Mouse (Mus musculus) liver, embryonic 15.5 days (tissue): ENCODE results near the gene Hcfc1r1. TPM values are rescaled to one million over a fixed set of nuclear protein-coding genes. Genes with fewer than 3 reads are reported as not detected.
A peak's percentile ranks its signal among the peaks of the same experiment; 100 is the strongest.

Experiments
- ATAC-seq: fragments of 200-750 bp; cut with Nextera tagmentation; 2 replicates; pipeline ENCODE4 v1.8.0; 2017; ENCODE audit warnings: moderate number of reproducible peaks, mild to moderate bottlenecking, moderate library complexity; ENCODE audit not compliant: insufficient read depth
- H3K27ac ChIP-seq: fragments of 300-500 bp; sonication (generic); replicated peaks from 2 replicates; pipeline ENCODE4 v1.5.1; 2015; ENCODE audit warnings: mild to moderate bottlenecking, inconsistent platforms
- H3K27me3 ChIP-seq: fragments of 300-500 bp; sonication (generic); 2 replicates; pipeline ENCODE4 v1.6.1; 2015; ENCODE audit warnings: mild to moderate bottlenecking, inconsistent platforms
- H3K36me3 ChIP-seq: fragments of 300-500 bp; sonication (generic); replicated peaks from 2 replicates; pipeline ENCODE4 v1.6.1; 2015; ENCODE audit warnings: moderate library complexity, mild to moderate bottlenecking, inconsistent platforms
- H3K4me1 ChIP-seq: fragments of 300-500 bp; sonication (generic); replicated peaks from 2 replicates; pipeline ENCODE4 v1.6.1; 2015; ENCODE audit warnings: inconsistent platforms
- H3K4me2 ChIP-seq: fragments of 300-500 bp; sonication (generic); 2 replicates; pipeline ENCODE4 v1.6.1; 2015; ENCODE audit warnings: moderate library complexity, mild to moderate bottlenecking, inconsistent platforms
- H3K4me3 ChIP-seq: fragments of 300-500 bp; sonication (generic); replicated peaks from 2 replicates; pipeline ENCODE4 v1.5.1; 2015; ENCODE audit warnings: mild to moderate bottlenecking, inconsistent platforms
- H3K9ac ChIP-seq: fragments of 300-500 bp; sonication (generic); 2 replicates; pipeline ENCODE4 v1.6.1; 2015; ENCODE audit warnings: moderate library complexity, mild to moderate bottlenecking, inconsistent platforms
- H3K9me3 ChIP-seq: fragments of 300-500 bp; sonication (generic); replicated peaks from 2 replicates; pipeline ENCODE4 v1.6.1; 2016; ENCODE audit warnings: inconsistent platforms
- WGBS: fragments of 180-500 bp; shearing (Covaris S2); methylation state at CpG from one replicate; pipeline ENCODE4 v1.1.7; 2015; ENCODE audit warnings: mixed read lengths; ENCODE audit not compliant: insufficient replicate concordance; 5-methylcytosine and 5-hydroxymethylcytosine counted together
- polyA plus RNA-seq: library from polyadenylated mRNA; unstranded; fragments of >200 nt; fragmentation: Nextera tagmentation; extraction: Ambion mirVana; gene quantifications from 2 replicates; pipeline ENCODE4 v1.2.1, GENCODE M21; 2015

The Hcfc1r1 gene
- polyA plus RNA-seq, 1 experiment from 2014 or later, result 23.5 TPM

DNA sequence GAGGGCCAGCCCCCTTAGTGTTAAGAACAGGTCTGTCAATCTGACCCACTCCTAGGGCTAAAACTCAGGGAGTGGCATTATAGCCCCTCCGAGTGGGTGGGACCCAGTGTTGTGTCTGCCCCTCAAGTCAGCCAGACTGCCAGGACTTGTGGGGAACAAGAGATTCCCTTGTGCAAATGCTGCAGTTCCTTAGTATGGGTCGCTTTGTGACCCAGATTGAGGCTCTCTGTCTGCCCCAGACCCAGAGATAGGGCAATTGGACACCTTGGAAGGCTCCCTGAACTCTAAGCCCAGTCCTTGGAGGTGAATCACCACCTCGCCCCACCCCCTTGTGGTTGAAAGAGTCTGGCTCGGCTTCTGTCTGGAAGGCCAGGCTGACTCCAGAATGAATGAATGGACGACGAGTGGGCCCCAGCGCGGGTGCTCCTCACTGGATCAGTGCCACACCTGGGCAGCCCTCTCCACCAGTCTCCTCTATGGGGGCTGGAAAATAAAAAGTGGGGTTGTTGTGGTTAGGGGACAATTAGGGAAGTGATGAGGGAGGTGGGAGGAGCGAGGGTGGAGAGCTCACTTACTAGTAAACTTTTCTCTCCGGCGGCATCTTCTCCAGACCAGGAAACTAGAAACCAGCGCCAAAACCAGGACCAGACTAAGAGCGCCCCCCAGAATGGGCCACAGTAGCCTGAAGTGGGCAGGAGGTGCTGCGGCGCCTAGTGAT is 2.3 kb downstream of the Hcfc1r1 start:
- Histone ChIP-seq H3K27me3 (peaks cover 65% of the 10 kb centered on the region), H3K27ac (no peak overlapping the region), H3K9me3 (no peaks in the 10 kb centered on the region), H3K9ac (no peak overlapping the region), H3K36me3 (no peaks in the 10 kb centered on the region), H3K4me3 (peak overlapping the region; percentile 63), H3K4me1 (peaks cover 55% of the 10 kb centered on the region), H3K4me2 (peak overlapping the region; percentile 92)
- WGBS, result 13% methylated on average over 15 of the region's 15 CpGs
- ATAC-seq, result no peak

DNA sequence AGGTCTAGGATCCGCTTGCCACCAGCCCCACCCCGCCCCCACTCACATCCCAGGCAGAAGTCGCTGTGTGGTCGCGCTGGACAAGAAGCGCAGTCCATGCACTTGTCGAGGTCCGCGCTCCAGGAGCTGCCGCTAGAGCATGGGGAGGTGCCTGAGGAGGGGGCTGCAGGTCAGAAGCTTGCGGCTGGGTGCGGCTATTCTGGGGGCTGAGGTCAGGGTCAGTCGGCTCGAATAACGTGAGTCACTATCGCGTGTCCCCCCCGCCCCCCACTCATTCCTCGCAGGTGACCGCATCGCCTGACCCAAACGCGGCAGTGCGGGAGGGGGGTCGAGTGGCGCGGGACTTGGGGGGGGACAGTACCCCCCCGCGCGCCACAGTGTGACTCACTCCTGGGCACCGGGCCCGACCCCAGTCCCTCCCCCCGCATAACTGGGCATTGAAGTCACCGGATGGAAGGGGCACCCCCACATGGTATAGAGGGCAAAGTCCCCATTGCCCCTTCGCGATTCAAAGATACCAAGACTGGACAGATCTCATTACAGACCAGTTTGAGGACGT is 3.2 kb downstream of the Hcfc1r1 start:
- Histone ChIP-seq H3K27me3 (peaks cover 74% of the 10 kb centered on the region), H3K4me1 (peaks cover 55% of the 10 kb centered on the region), H3K9me3 (no peaks in the 10 kb centered on the region), H3K4me3 (peak overlapping the region; percentile 63), H3K27ac (no peak overlapping the region), H3K4me2 (peak overlapping the region; percentile 92), H3K9ac (peak overlapping the region; percentile 42; the same call in 1 of the 2 replicates), H3K36me3 (no peaks in the 10 kb centered on the region)
- ATAC-seq, result no peak
- under 1% methylated on average over 37 of the region's 37 CpGs for WGBS

DNA sequence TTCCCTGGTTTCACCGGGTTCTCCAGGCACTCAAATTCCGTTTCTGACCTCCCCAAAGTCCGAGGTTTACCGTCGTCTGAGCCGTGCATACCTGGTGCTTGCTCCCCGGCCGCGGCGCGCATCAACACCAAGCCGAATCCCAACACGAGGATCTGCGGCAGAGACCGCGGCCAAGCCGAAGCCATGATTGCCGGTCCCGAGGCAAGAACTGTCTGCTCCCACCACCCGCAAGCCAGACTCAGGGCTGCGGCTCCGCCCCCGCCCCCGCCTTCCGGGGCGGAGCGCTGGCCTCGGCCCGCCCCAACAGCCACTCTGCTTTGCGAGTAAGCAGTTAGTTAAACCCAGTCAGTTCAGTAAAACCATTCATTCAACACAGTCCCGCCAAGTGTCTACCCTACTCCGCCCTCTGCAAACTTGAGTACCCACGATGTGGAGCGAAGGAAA is 3.9 kb downstream of the Hcfc1r1 start, which contains the start of gene Tnfrsf12a:
Tnfrsf12a (minus strand) TSS at position 233 of the 444 bp plus-strand sequence.
- peak; percentile 20; the same call in 1 of the 2 replicates for ATAC-seq
- H3K27ac ChIP-seq, result no peak within 1 kb of the TSS

DNA sequence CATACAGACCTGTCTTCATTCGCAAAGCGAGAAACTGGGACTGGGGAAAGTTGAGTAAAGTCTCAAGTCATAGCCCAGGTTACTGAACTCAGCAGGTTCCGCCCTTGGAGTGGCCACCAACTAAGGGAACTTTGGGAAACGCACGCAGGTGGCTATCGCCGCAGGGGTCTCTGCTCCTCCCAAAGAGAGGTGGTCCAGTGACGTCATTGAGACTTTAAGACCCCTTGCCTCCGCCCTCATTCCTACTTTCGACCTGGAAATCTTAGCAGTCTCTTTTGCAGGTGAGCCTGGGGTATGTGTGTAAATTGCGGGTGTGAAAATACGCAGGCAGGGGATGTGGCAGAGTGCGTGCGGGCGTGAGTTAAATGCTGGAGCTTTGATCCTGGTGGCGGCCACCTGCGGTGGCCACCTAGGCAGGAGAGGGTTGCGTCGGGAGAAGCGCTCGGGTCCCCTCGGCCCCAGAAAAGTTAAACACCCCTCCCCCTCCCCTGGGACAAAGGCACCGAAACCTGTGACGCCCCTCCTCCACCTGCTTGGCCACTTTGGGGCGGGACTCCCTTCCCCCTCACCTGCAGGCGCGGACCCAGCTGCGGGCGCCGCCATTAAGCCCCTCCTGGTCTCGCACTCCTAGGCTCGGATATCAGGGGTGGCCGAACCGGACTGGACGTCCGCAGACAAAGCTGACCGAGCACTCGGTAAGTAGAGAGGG is 5.9 kb downstream of the Hcfc1r1 start, which contains the start of gene Cldn6:
Cldn6 (plus strand) TSS at position 123 of the 709 bp plus-strand sequence.
- Histone ChIP-seq H3K36me3 (no peaks in the 10 kb centered on the region), H3K27me3 (peaks cover 100% of the 10 kb centered on the region), H3K9ac (no peak within 1 kb of the TSS), H3K4me3 (no peak within 1 kb of the TSS; the same call in 1 of the 2 replicates), H3K27ac (no peak within 1 kb of the TSS), H3K9me3 (no peaks in the 10 kb centered on the region), H3K4me1 (peaks cover 42% of the 10 kb centered on the region), H3K4me2 (peak within 1 kb of the TSS; percentile 35)
- ATAC-seq, result no peak
- 6% methylated on average over 38 of the region's 38 CpGs for WGBS

More for the DNA sequence above, 3.9 kb downstream of the Hcfc1r1 start, which contains the start of gene Tnfrsf12a:
- Histone ChIP-seq H3K4me2 (peak within 1 kb of the TSS; percentile 92), H3K9ac (peak within 1 kb of the TSS; percentile 42; the same call in 1 of the 2 replicates), H3K4me3 (peak within 1 kb of the TSS; percentile 63), H3K4me1 (peaks cover 55% of the 10 kb centered on the region), H3K27me3 (peaks cover 81% of the 10 kb centered on the region), H3K9me3 (no peaks in the 10 kb centered on the region), H3K36me3 (no peaks in the 10 kb centered on the region)
- WGBS, result under 1% methylated on average over 34 of the region's 34 CpGs

DNA sequence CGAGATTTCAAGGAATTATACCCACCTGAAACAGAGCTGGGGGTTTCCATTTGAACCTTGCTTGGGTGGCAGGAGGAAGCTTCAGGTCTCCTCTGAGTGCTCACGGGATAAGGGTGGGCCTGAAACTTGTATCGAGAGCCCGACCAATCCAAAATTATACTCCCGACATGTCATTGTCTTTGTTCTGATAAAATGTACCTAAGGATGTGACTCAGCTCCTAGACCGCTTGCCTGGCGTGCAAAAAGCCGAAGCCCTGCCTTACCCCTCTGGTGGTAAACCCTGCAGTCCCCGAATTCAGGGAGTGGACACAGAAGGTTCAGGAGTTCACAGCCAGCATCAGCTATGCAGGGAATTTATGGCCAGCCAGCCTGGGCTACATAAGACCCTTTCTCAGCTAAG is 6.9 kb downstream of the Hcfc1r1 start:
- WGBS, result 36% methylated on average over 9 of the region's 9 CpGs
- Histone ChIP-seq H3K9ac (no peak overlapping the region), H3K36me3 (no peaks in the 10 kb centered on the region), H3K4me2 (no peak overlapping the region), H3K4me1 (peaks cover 31% of the 10 kb centered on the region), H3K9me3 (no peaks in the 10 kb centered on the region), H3K27me3 (peaks cover 100% of the 10 kb centered on the region), H3K27ac (no peak overlapping the region), H3K4me3 (no peak overlapping the region)
- no peak for ATAC-seq

DNA sequence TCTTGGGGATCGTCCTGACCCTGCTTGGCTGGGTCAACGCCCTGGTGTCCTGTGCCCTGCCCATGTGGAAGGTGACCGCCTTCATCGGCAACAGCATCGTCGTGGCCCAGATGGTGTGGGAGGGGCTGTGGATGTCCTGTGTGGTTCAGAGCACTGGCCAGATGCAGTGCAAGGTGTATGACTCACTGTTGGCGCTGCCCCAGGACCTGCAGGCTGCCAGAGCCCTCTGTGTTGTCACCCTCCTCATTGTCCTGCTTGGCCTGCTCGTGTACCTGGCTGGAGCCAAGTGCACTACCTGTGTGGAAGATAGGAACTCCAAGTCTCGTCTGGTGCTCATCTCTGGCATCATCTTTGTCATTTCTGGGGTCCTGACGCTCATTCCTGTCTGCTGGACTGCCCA is 7.7 kb downstream of the Hcfc1r1 start:
- Histone ChIP-seq H3K36me3 (no peaks in the 10 kb centered on the region), H3K27me3 (peaks cover 94% of the 10 kb centered on the region), H3K9ac (no peak overlapping the region), H3K4me2 (no peak overlapping the region), H3K4me3 (no peak overlapping the region), H3K4me1 (peaks cover 24% of the 10 kb centered on the region), H3K27ac (no peak overlapping the region), H3K9me3 (no peaks in the 10 kb centered on the region)
- WGBS, result 52% methylated on average over 10 of the region's 10 CpGs
- ATAC-seq, result no peak

DNA sequence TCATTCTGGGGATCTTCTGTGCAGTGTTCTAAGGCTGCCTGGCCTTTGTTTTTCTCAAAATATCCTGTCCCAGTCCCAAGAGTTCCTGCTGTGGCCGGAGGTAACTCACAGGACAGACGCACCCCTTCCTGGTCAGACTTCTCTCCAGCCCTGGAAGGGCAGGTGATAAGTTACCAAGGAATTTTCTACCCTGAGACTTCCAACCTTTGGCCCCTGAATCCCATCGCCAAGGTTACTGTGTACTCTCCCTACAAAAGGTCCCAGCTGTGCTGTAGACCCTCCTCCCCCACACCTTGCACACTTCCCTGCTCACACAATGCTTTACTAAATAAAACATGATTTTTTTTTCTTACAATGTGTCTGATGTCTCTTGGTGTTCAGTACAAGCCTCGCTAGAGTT is 8.7 kb downstream of the Hcfc1r1 start:
- Histone ChIP-seq H3K27ac (no peak overlapping the region), H3K27me3 (peaks cover 84% of the 10 kb centered on the region), H3K4me1 (peaks cover 14% of the 10 kb centered on the region), H3K9ac (no peak overlapping the region), H3K9me3 (no peaks in the 10 kb centered on the region), H3K4me2 (no peak overlapping the region), H3K4me3 (no peak overlapping the region), H3K36me3 (no peaks in the 10 kb centered on the region)
- ATAC-seq, result no peak
- 43% methylated on average over 4 of the region's 4 CpGs for WGBS

DNA sequence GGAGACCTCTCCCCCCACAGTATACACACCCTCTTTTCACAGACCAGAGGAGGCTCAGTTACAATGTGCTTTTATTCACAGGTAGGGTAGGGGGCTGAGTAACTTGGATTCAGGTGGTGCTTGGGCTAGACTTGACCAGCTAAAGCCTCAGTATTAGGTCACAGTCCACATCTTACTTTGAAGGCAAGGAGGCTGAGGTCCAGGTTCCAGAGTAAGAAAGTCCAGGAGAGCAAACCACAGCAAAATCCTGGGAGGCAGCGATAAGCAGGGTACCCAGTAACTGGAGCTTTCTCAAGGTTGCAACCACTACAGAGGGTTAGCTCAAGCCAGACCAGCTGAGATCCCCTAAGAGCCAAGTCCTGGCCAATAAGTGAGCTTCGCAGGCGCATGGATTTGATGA is 9.1 kb downstream of the Hcfc1r1 start:
- peaks cover 79% of the 10 kb centered on the region for H3K27me3 ChIP-seq
- H3K9ac ChIP-seq, result no peak overlapping the region
- no peak overlapping the region for H3K4me2 ChIP-seq
- no peaks in the 10 kb centered on the region for H3K9me3 ChIP-seq
- 46% methylated on average over 3 of the region's 3 CpGs for WGBS
- H3K4me1 ChIP-seq, result peaks cover 9% of the 10 kb centered on the region
- ATAC-seq, result no peak
- H3K36me3 ChIP-seq, result no peaks in the 10 kb centered on the region
- H3K27ac ChIP-seq, result no peak overlapping the region
- H3K4me3 ChIP-seq, result no peak overlapping the region

DNA sequence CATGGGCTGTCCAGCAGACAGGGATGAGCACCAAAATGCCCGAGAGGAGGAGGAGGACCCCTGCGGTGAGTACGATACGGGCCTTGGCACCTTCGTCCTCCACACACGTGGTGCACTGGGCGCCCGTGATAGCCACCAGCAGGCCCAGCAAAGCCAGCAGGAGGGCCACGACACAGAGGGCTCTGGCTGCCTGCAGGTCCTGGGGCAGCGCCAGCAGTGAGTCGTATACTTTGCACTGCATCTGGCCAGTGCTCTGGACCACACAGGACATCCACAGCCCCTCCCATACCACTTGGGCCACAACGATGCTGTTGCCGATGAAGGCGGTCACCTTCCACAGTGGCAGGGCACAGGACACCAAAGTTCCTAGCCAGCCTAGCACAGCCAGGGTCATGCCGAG is 9.8 kb downstream of the Hcfc1r1 start:
- Histone ChIP-seq H3K4me3 (no peak overlapping the region), H3K27ac (no peak overlapping the region), H3K9me3 (no peaks in the 10 kb centered on the region), H3K9ac (no peak overlapping the region), H3K4me2 (no peak overlapping the region), H3K4me1 (0 out of 2 replicates have a peak, but pooled peaks cover 4% of the 10 kb centered on the region), H3K36me3 (no peaks in the 10 kb centered on the region), H3K27me3 (peaks cover 72% of the 10 kb centered on the region)
- no peak for ATAC-seq
- 24% methylated on average over 15 of the region's 15 CpGs for WGBS

DNA sequence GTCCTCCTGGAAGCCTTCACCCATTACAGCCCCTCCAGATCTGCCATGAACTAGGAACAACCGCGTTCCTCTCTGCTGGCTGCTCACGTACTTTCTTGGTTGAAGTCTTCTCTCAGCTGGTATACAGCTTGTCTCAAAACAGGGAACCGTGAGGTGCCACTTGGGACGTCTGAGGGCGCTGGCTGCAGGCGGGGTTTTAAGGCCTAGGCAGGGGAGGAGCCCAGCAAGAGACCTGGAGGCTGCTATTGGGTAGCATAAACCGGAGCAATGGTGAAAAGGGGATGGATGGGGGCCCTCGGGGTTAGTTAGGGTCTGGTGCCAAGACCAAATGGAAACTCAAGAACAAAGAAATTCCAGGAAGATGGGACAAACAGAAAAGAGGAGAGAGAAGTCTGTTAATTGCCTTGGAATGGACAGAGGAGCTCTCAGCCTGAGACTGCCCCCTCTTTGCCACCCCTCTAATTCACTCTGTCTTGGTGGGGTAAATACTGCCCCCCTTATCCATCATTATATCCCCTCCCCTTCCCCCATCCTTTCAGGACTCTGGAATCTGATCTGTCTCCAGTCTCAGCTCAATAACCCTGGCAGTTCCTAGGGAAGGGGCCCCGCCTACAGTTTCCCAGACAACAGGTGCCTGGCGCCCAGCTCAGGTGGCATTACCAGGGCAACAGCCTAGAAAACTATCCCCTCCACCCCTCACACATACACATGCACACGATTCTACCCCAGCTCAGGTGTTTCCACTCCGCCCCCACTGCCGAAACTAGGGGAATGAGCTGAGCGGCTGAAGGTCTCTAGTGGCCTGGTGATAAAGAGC is 10.7 kb downstream of the Hcfc1r1 start, which contains the start of gene Cldn9:
Cldn9 (minus strand) TSS at position 171 of the 817 bp plus-strand sequence.
- 28% methylated on average over 15 of the region's 15 CpGs for WGBS
- Histone ChIP-seq H3K4me2 (no peak within 1 kb of the TSS), H3K27ac (no peak within 1 kb of the TSS), H3K9me3 (no peaks in the 10 kb centered on the region), H3K4me3 (no peak within 1 kb of the TSS), H3K9ac (no peak within 1 kb of the TSS), H3K27me3 (peaks cover 64% of the 10 kb centered on the region), H3K4me1 (0 out of 2 replicates have a peak, but pooled peaks cover 4% of the 10 kb centered on the region), H3K36me3 (no peaks in the 10 kb centered on the region)
- no peak for ATAC-seq
